Mouse (Mus musculus): ENCODE measurements around the gene Mcm6. TPM values are rescaled to one million over a fixed set of nuclear protein-coding genes. Genes with fewer than 3 reads are reported as not detected.

The Mcm6 gene
- total and polyA plus RNA-seq, 3 experiments = 3.4 to 5.7 (median 5.2) TPM

DNA sequence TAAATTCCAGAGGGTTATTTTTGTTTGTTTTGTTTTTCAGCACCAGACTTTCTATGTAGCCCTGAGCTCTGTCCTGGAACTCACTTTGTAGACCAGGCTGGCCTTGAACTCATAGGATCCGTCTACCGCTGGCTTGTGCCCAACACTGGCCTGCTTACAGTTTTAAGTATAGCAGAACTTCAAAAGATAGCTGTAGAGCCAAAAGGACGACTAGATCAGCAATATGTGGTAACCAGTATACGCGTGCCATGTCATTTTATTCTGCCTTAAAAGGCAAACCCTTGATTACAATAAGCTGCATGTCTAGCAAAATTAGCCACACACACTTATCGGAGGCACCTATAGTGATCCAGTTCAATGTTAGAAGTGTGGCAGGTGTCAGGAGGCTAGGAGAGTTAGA lies 1.2 kb downstream of the Mcm6 start:
- H3K79me2 ChIP-seq (replicated peaks; ENCODE audit: control insufficient read depth, insufficient read depth, low read length) = no peaks in the 10 kb centered on the region; the same call in 1 of the 2 replicates
- H3K4me1 ChIP-seq (ENCODE audit: control insufficient read depth, insufficient read depth, low read length) = peaks cover 5% of the 10 kb centered on the region
- no peak overlapping the region for H3K4me3 ChIP-seq
- intact Hi-C loops (cut with DNase I) = no loop called here
- 50% methylated on average over 6 of the region's 6 CpGs for WGBS
- no peak for DNase-seq
- H3K27me3 ChIP-seq (ENCODE audit: control insufficient read depth, insufficient read depth, low read length) = no peaks in the 10 kb centered on the region
- no peak overlapping the region for H3K27ac ChIP-seq
- H3K36me3 ChIP-seq (ENCODE audit: control insufficient read depth, insufficient read depth, low read length) = peaks cover 4% of the 10 kb centered on the region
- no peak overlapping the region for H3K9ac ChIP-seq (ENCODE audit: low read depth, low read length)
- TF ChIP-seq CTCF (IDR thresholded peaks at IDR 0.05) (no peak), EP300 (IDR thresholded peaks at IDR 0.05; ENCODE audit: insufficient read depth, low read depth, low read length) (no peak), POLR2A (IDR thresholded peaks at IDR 0.05; ENCODE audit: insufficient read depth, low read depth, low read length) (no peak)

DNA sequence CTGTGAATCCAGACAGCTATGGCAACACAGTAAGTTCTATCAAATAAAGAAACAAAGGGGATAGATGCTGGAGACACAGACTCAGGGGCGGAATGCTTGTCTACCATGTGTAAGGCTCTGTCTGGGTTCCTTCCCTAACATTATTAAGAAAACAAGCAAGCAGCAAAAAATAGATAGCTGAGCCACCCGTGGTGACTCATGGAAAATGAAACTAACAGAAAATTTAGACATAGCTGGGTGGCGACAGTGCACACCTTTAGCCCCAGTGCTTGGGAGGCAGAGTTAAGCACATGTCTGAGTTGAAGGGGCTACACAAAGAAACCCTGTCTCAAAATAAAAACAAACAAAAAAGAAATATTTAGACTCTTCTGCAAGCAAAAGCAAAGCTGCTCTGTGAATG lies 2.0 kb downstream of the Mcm6 start:
- H3K4me3 ChIP-seq = no peak overlapping the region
- no peak overlapping the region; the same call in 1 of the 2 replicates for H3K9ac ChIP-seq (ENCODE audit: low read depth, low read length)
- WGBS = 45% methylated on average over 3 of the region's 3 CpGs
- H3K79me2 ChIP-seq (replicated peaks; ENCODE audit: control insufficient read depth, insufficient read depth, low read length) = no peaks in the 10 kb centered on the region; the same call in 1 of the 2 replicates
- TF ChIP-seq EP300 (IDR thresholded peaks at IDR 0.05; ENCODE audit: insufficient read depth, low read depth, low read length) (no peak), CTCF (IDR thresholded peaks at IDR 0.05) (no peak), POLR2A (IDR thresholded peaks at IDR 0.05; ENCODE audit: insufficient read depth, low read depth, low read length) (no peak)
- H3K36me3 ChIP-seq (ENCODE audit: control insufficient read depth, insufficient read depth, low read length) = peaks cover 4% of the 10 kb centered on the region
- no peak for DNase-seq
- H3K4me1 ChIP-seq (ENCODE audit: control insufficient read depth, insufficient read depth, low read length) = peaks cover 5% of the 10 kb centered on the region
- H3K27ac ChIP-seq = no peak overlapping the region
- no peaks in the 10 kb centered on the region for H3K27me3 ChIP-seq (ENCODE audit: control insufficient read depth, insufficient read depth, low read length)
- intact Hi-C loops (cut with DNase I) = no loop called here

DNA sequence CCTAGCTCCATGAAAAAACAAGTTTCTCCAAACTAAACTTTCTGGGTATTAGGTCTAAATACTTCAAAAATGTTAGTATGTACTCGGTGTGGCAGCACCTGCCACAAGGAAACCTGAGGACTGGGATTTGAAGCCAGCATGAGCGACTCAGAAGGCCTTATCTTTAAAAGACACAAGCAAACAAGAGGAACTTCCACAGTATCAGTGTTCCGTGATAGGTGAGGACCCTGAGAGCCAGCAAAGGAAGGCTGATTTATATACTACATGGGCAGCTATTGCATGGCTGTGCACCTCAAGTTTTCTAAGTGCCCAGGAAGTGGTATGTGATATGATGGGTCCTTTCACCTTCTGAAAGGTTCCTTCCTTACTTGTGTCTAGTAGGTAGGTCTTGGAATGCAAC lies 6.4 kb downstream of the Mcm6 start:
- TF ChIP-seq EP300 (IDR thresholded peaks at IDR 0.05; ENCODE audit: insufficient read depth, low read depth, low read length) (no peak), POLR2A (IDR thresholded peaks at IDR 0.05; ENCODE audit: insufficient read depth, low read depth, low read length) (no peak), CTCF (IDR thresholded peaks at IDR 0.05) (no peak)
- intact Hi-C loops (cut with DNase I) = no loop called here
- Histone ChIP-seq H3K9ac (ENCODE audit: low read depth, low read length) (no peak overlapping the region), H3K36me3 (ENCODE audit: control insufficient read depth, insufficient read depth, low read length) (peaks cover 4% of the 10 kb centered on the region), H3K4me1 (ENCODE audit: control insufficient read depth, insufficient read depth, low read length) (peaks cover 2% of the 10 kb centered on the region), H3K27ac (no peak overlapping the region), H3K4me3 (no peak overlapping the region), H3K27me3 (ENCODE audit: control insufficient read depth, insufficient read depth, low read length) (no peaks in the 10 kb centered on the region), H3K79me2 (replicated peaks; ENCODE audit: control insufficient read depth, insufficient read depth, low read length) (no peaks in the 10 kb centered on the region; the same call in 1 of the 2 replicates)
- DNase-seq = no peak
- 75% methylated on average over 3 of the region's 3 CpGs for WGBS

DNA sequence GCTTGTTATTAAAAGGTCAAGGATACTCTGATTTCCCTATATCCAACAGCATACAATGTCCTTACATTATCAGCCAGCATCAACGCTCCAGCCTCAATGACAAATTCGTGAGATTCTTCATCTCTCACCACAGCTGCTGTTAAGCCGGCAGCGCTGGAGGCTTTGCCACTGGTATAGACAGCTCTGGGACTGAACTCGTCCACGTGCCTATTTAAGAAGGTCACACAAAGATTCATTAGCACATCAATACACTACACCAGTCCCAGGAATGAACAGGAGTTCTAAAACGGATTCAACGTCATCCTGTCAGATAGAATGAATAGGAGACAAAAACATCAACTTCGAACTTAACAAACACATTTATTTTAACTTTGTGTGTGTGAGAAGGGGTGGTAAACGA lies 15.2 kb downstream of the Mcm6 start:
- no peaks in the 10 kb centered on the region; the same call in none of the 2 replicates for H3K36me3 ChIP-seq (ENCODE audit: control insufficient read depth, insufficient read depth, low read length)
- no peak overlapping the region for H3K27ac ChIP-seq
- no peaks in the 10 kb centered on the region for H3K27me3 ChIP-seq (ENCODE audit: control insufficient read depth, insufficient read depth, low read length)
- no peaks in the 10 kb centered on the region for H3K4me1 ChIP-seq (ENCODE audit: control insufficient read depth, insufficient read depth, low read length)
- no peak for TF ChIP-seq EP300 (IDR thresholded peaks at IDR 0.05; ENCODE audit: insufficient read depth, low read depth, low read length)
- no peak for TF ChIP-seq POLR2A (IDR thresholded peaks at IDR 0.05; ENCODE audit: insufficient read depth, low read depth, low read length)
- no peak for DNase-seq
- 88% methylated on average over 10 of the region's 10 CpGs for WGBS
- no peaks in the 10 kb centered on the region for H3K79me2 ChIP-seq (replicated peaks; ENCODE audit: control insufficient read depth, insufficient read depth, low read length)
- no peak overlapping the region for H3K9ac ChIP-seq (ENCODE audit: low read depth, low read length)
- no peak overlapping the region for H3K4me3 ChIP-seq
- intact Hi-C loops (cut with DNase I) = no loop called here

DNA sequence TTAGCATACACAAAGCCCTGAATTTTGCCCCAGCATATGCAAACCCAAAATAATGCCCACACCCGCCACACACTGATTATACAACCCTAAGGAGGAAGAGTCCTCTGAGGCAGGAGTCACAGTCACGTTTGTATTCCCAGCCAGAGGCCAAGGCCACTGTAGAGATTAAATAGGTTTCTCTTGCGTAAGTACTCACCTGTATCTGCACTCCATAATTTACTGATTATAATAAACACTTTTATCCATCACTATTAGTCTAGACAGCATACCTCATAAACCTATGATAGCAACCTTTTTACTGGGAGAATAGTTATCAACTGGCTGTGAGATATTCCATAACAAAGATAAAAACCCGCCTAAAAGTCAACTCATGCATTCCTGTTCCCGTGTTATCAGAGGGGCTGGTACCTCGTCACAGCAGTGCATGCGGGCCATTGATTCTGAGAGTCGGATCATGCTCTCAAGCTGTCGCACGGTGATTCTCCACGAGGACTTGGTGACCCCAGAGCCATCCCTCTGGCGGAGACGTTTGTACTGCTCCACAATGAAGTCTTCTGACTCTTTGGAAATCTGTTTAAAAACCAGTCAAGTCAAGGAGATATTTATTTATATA lies 21.6 kb downstream of the Mcm6 start:
- Histone ChIP-seq H3K36me3 (ENCODE audit: control insufficient read depth, insufficient read depth, low read length) (no peaks in the 10 kb centered on the region; the same call in 1 of the 2 replicates), H3K4me3 (no peak overlapping the region), H3K79me2 (replicated peaks; ENCODE audit: control insufficient read depth, insufficient read depth, low read length) (no peaks in the 10 kb centered on the region), H3K27me3 (ENCODE audit: control insufficient read depth, insufficient read depth, low read length) (no peaks in the 10 kb centered on the region), H3K27ac (no peak overlapping the region), H3K4me1 (ENCODE audit: control insufficient read depth, insufficient read depth, low read length) (no peaks in the 10 kb centered on the region), H3K9ac (ENCODE audit: low read depth, low read length) (no peak overlapping the region)
- WGBS = 75% methylated on average over 13 of the region's 13 CpGs
- TF ChIP-seq POLR2A (IDR thresholded peaks at IDR 0.05; ENCODE audit: insufficient read depth, low read depth, low read length) (no peak), EP300 (IDR thresholded peaks at IDR 0.05; ENCODE audit: insufficient read depth, low read depth, low read length) (no peak), CTCF (IDR thresholded peaks at IDR 0.05) (no peak)
- DNase-seq = no peak
- intact Hi-C loops (cut with DNase I) = no loop called here

DNA sequence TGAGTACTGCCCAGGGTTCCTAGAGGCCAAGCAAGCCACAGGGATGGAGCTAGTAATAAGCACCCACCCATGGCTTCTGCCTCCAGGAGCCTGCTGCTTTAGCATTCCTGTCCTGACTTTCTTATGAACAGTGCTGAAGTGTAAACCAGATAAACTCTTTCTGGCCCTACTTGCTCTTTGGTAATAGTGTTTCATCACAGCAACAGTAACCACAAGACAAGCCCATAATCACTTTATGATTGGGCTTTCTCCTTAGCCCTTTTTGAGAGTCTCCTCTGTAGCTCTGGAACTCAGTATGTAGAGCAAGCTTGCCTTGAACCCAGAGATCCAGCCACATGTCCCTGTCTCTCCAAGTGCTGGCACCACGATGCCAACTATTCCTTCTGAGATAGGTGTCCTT lies 29.2 kb downstream of the Mcm6 start:
- H3K79me2 ChIP-seq (replicated peaks; ENCODE audit: control insufficient read depth, insufficient read depth, low read length) = no peaks in the 10 kb centered on the region
- no peaks in the 10 kb centered on the region for H3K36me3 ChIP-seq (ENCODE audit: control insufficient read depth, insufficient read depth, low read length)
- H3K4me1 ChIP-seq (ENCODE audit: control insufficient read depth, insufficient read depth, low read length) = no peaks in the 10 kb centered on the region
- H3K27me3 ChIP-seq (ENCODE audit: control insufficient read depth, insufficient read depth, low read length) = no peaks in the 10 kb centered on the region
- intact Hi-C loops (cut with DNase I) = no loop called here
- no peak overlapping the region for H3K27ac ChIP-seq
- WGBS = 92% methylated on average over 1 of the region's 1 CpGs
- H3K9ac ChIP-seq (ENCODE audit: low read depth, low read length) = no peak overlapping the region
- no peak overlapping the region for H3K4me3 ChIP-seq
- no peak for DNase-seq
- no peak for TF ChIP-seq EP300 (IDR thresholded peaks at IDR 0.05; ENCODE audit: insufficient read depth, low read depth, low read length)
- TF ChIP-seq POLR2A (IDR thresholded peaks at IDR 0.05; ENCODE audit: insufficient read depth, low read depth, low read length) = no peak
- TF ChIP-seq CTCF (IDR thresholded peaks at IDR 0.05) = no peak
